11 mouse cellular contexts compared by ENCODE assay signal in genomic region chr13:67428116-67428515, GRCm38 (mm10). TPM values are rescaled to one million over a fixed set of nuclear protein-coding genes. Genes with fewer than 3 reads are reported as not detected.
"Had no signal": no experiment of that assay in that cellular context is flagged by ENCODE, and none has a peak within 500 bp of the region (broad histone marks: within the 10 kb centered on the region; RNA-seq: fewer than 3 reads in every experiment).

No protein-coding gene starts in this region.

- DNase-seq: kidney, postnatal 14 days; lung, embryonic 14.5 days; lung, postnatal 10 days; lung, postnatal 4 days; retina, postnatal 1 day; right cerebral cortex, postnatal 4 days; spleen, adult 18-20 months had no signal

RNA-seq across cellular contexts. Expression of gene Gm28041, which starts 52.6 kb away (rescaled TPM):
- total RNA-seq: layer of hippocampus, adult 8-10 months; left cerebral cortex, adult 18-20 months; left cerebral cortex, postnatal 10 days; monocyte, adult 5-6 weeks had no signal
